Mouse (Mus musculus) ES-E14 (cell line): ENCODE measurements at regions not wholly inside any gene's neighbourhood (a gene's known extent, or its start where the extent isn't known, plus 50 kb on each side); places are given as distances from the start of the nearest gene placed in this dataset.

Experiments
- CHD2 ChIP-seq: IDR thresholded peaks from 2 replicates; pipeline ENCODE4 v1.6.1; 2014; ENCODE audit warnings: mild to moderate bottlenecking, low read depth, low read length, inconsistent platforms
- HCFC1 ChIP-seq: IDR thresholded peaks from 2 replicates; pipeline ENCODE4 v1.6.1; 2012; ENCODE audit warnings: low read length, inconsistent platforms, borderline replicate concordance; ENCODE audit not compliant: insufficient read depth
- MAFK ChIP-seq: IDR thresholded peaks from 2 replicates; pipeline ENCODE4 v1.6.1; 2014; ENCODE audit warnings: mild to moderate bottlenecking, low read depth, low read length, inconsistent platforms; ENCODE audit not compliant: insufficient read depth
- ZC3H11A ChIP-seq: IDR thresholded peaks from 2 replicates; pipeline ENCODE4 v1.6.1; 2012; ENCODE audit warnings: low read depth, mild to moderate bottlenecking, inconsistent platforms, low read length, borderline replicate concordance
- ZNF384 ChIP-seq: IDR thresholded peaks from 2 replicates; pipeline ENCODE4 v1.6.1; 2012; ENCODE audit warnings: low read depth, low read length, inconsistent platforms

DNA sequence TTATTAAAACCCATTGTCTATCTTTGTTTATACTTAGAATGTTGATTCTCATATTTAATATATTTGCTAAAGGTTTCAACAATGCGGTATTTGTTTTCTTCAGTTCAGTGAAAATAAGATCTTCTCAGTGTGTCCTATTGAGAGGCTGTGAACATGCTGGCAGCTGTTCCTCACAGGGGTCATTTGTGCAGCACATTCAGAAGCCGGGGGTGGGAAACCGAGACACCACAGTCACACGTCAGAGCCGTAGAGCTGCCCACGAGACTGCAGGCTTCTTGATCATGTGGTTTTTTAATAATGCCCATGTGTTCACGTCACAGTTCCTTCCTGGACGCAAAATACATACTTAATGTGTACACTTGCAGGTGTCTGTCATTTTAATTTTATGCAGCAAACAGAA lies 564.3 kb upstream of the BB014433 start:
- TF ChIP-seq ZC3H11A, result no peak
- TF ChIP-seq ZNF384, result no peak
- TF ChIP-seq HCFC1, result no peak
- no peak for TF ChIP-seq MAFK
- no peak for TF ChIP-seq CHD2
